Mouse (Mus musculus) stomach, postnatal 0 days (tissue): ENCODE data around the gene Zfand2a. TPM values are rescaled to one million over a fixed set of nuclear protein-coding genes. Genes with fewer than 3 reads are reported as not detected.

Experiments used
- ATAC-seq: fragments of 200-750 bp; cut with Nextera tagmentation; 2 replicates; pipeline ENCODE4 v1.8.0; 2017; ENCODE audit not compliant: low FRiP score, low TSS enrichment
- DNase-seq: peaks from one replicate; pipeline ENCODE4 v3.0.0-alpha.2; 2016; ENCODE audit warnings: low spot score
- H3K27ac ChIP-seq: fragments of 300-500 bp; sonication (generic); replicated peaks from 2 replicates; pipeline ENCODE4 v1.5.1; 2014; ENCODE audit warnings: mild to moderate bottlenecking, control low read depth
- H3K27me3 ChIP-seq: fragments of 300-500 bp; sonication (generic); 2 replicates; pipeline ENCODE4 v1.6.1; 2014; ENCODE audit warnings: low read length; ENCODE audit not compliant: control insufficient read depth, insufficient read depth
- H3K36me3 ChIP-seq: fragments of 300-500 bp; sonication (generic); 2 replicates; pipeline ENCODE4 v1.6.1; 2014; ENCODE audit warnings: low read length, mixed read lengths; ENCODE audit not compliant: control insufficient read depth, insufficient read depth
- H3K4me1 ChIP-seq: fragments of 300-500 bp; sonication (generic); replicated peaks from 2 replicates; pipeline ENCODE4 v1.6.1; 2014; ENCODE audit warnings: antibody characterized with exemption; ENCODE audit not compliant: control insufficient read depth, insufficient read depth
- H3K4me2 ChIP-seq: fragments of 300-500 bp; sonication (generic); replicated peaks from 2 replicates; pipeline ENCODE4 v1.6.1; 2014; ENCODE audit warnings: low read depth, mild to moderate bottlenecking, control low read depth, moderate library complexity
- H3K4me3 ChIP-seq: fragments of 300-500 bp; sonication (generic); 2 replicates; pipeline ENCODE4 v1.5.1; 2014; ENCODE audit warnings: low read depth, low read length, control low read depth
- H3K9ac ChIP-seq: fragments of 300-500 bp; sonication (generic); 2 replicates; pipeline ENCODE4 v1.6.1; 2014; ENCODE audit warnings: mild to moderate bottlenecking, low read length, control low read depth, mixed read lengths
- H3K9me3 ChIP-seq: fragments of 300-500 bp; sonication (generic); 2 replicates; pipeline ENCODE4 v1.6.1; 2016; ENCODE audit warnings: low read length; ENCODE audit not compliant: control insufficient read depth
- CTCF ChIP-seq: IDR thresholded peaks from 2 replicates; pipeline ENCODE4 v1.5.1; 2016; ENCODE audit warnings: antibody characterized with exemption, low read depth, mild to moderate bottlenecking, moderate library complexity
- EP300 ChIP-seq: optimal IDR thresholded peaks from 2 replicates; pipeline ENCODE3; 2016; ENCODE audit warnings: antibody characterized with exemption
- WGBS: fragments of 180-500 bp; shearing (Covaris S2); extraction: QIAGEN DNeasy Blood & Tissue Kit; methylation state at CpG from one replicate; pipeline ENCODE4 v1.1.7; 2014; 5-methylcytosine and 5-hydroxymethylcytosine counted together
- polyA plus RNA-seq: library from polyadenylated mRNA; unstranded; fragments of >200 nt; fragmentation: Nextera tagmentation; extraction: Ambion mirVana; gene quantifications from 2 replicates; pipeline ENCODE4 v1.2.1, GENCODE M21; 2015

Zfand2a gene
- polyA plus RNA-seq, 1 experiment from 2014 or later = 5.3 TPM

DNA sequence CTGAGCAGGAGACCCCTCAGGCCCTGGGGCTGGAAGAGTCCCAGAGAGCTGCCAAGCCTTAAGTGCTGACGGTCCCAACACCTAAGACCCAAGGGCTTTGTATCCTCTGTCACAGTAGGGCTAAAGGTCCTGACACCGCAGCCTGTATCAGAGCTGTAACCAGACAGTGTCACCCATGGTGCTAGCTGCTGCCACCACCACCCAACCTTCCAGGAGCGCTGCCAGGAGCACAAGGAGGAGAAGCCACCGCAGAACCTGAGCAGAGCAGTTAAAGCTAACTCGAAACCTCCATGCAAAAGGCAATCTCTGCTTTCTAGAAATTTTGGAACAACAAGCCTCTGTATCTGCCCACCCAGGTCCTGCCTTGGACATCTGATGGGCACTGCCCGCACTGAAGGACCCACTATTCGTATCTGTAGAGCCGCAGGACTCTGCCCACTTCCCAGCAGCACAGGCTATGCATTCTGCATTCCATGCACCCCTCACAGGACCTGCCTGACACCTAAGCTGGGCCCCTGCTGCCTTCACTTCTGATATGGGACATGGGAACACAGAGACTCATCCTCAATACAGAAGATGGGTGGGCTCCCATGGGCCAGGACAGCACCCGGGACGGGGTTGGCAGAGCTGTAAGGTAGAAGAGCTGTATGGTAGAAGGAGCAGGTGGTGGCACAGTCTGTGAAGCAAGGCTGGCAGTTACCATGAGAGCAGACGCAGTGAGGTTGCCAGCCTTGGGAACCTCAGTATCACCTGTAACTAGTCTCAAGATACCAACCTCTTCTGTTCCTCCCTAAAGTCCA, 43.2 kb downstream of the Zfand2a start:
- H3K27me3 ChIP-seq = no peaks in the 10 kb centered on the region
- WGBS = 96% methylated on average over 11 of the region's 11 CpGs
- no peak overlapping the region for H3K4me3 ChIP-seq
- ATAC-seq (no peak), DNase-seq (no peak)
- no peak overlapping the region for H3K27ac ChIP-seq
- no peaks in the 10 kb centered on the region for H3K9me3 ChIP-seq
- no peaks in the 10 kb centered on the region; the same call in 1 of the 2 replicates for H3K4me1 ChIP-seq
- TF ChIP-seq CTCF (no peak), EP300 (no peak)
- H3K9ac ChIP-seq = no peak overlapping the region
- no peaks in the 10 kb centered on the region for H3K36me3 ChIP-seq
- H3K4me2 ChIP-seq = no peak overlapping the region

- whole genome bisulfite sequencing = 74% methylated on average over 5 of the region's 5 CpGs
- Histone ChIP-seq H3K4me2 (no peak overlapping the region), H3K36me3 (no peaks in the 10 kb centered on the region), H3K4me1 (no peaks in the 10 kb centered on the region; the same call in 1 of the 2 replicates), H3K27ac (no peak overlapping the region), H3K27me3 (no peaks in the 10 kb centered on the region), H3K4me3 (no peak overlapping the region), H3K9ac (no peak overlapping the region), H3K9me3 (no peaks in the 10 kb centered on the region)
- no peak for DNase-seq
- ATAC-seq = no peak
- TF ChIP-seq CTCF = no peak
- no peak for TF ChIP-seq EP300
Observed at GRCm38 (mm10) chr5:139440451-139440850, 43.9 kb downstream of the Zfand2a start.

- ATAC-seq (no peak), DNase-seq (no peak)
- H3K9ac ChIP-seq = no peak overlapping the region
- no peak overlapping the region for H3K4me3 ChIP-seq
- 79% methylated on average over 12 of the region's 12 CpGs for WGBS
- H3K36me3 ChIP-seq = no peaks in the 10 kb centered on the region
- H3K27me3 ChIP-seq = no peaks in the 10 kb centered on the region
- TF ChIP-seq EP300 = no peak
- no peak for TF ChIP-seq CTCF
- no peaks in the 10 kb centered on the region for H3K9me3 ChIP-seq
- H3K4me1 ChIP-seq = no peaks in the 10 kb centered on the region; the same call in 1 of the 2 replicates
- H3K4me2 ChIP-seq = no peak overlapping the region
- no peak overlapping the region for H3K27ac ChIP-seq
Observed at GRCm38 (mm10) chr5:139438440-139438839, 45.9 kb downstream of the Zfand2a start.

DNA sequence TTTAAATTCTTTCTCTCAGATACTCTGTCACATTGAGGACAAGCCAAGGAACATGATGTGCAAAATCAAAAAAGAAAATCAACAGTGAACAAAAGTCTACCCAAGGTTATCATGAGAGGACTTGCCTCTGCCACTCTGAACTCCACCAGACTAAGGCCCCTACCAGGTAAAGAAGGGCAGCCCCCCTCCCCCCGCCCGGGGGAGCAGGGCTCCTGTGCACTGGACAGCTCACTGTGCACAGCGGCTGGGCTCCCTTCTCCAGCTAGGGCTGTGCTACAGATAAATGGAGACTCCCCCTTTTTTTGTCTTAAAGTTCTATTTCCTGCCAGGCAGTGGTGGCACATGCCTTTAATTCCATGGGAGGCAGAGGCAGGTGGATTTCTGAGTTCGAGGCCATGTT, 46.6 kb downstream of the Zfand2a start:
- Histone ChIP-seq H3K4me3 (no peak overlapping the region), H3K4me2 (no peak overlapping the region), H3K27me3 (no peaks in the 10 kb centered on the region), H3K4me1 (no peaks in the 10 kb centered on the region; the same call in 1 of the 2 replicates), H3K9ac (no peak overlapping the region), H3K9me3 (no peaks in the 10 kb centered on the region), H3K36me3 (no peaks in the 10 kb centered on the region), H3K27ac (no peak overlapping the region)
- 85% methylated on average over 4 of the region's 4 CpGs for WGBS
- ATAC-seq (no peak), DNase-seq (no peak)
- TF ChIP-seq CTCF = no peak
- no peak for TF ChIP-seq EP300

- no peaks in the 10 kb centered on the region for H3K9me3 ChIP-seq
- no peaks in the 10 kb centered on the region for H3K4me1 ChIP-seq
- ATAC-seq (no peak), DNase-seq (no peak)
- WGBS = 43% methylated on average over 8 of the region's 8 CpGs
- H3K4me3 ChIP-seq = no peak overlapping the region
- H3K4me2 ChIP-seq = no peak overlapping the region
- no peak overlapping the region for H3K9ac ChIP-seq
- no peaks in the 10 kb centered on the region for H3K27me3 ChIP-seq
- no peak overlapping the region for H3K27ac ChIP-seq
- TF ChIP-seq EP300 = no peak
- TF ChIP-seq CTCF = no peak
- no peaks in the 10 kb centered on the region for H3K36me3 ChIP-seq
Observed at GRCm38 (mm10) chr5:139434940-139435339, 49.4 kb downstream of the Zfand2a start.

GRCm38 (mm10) chr5:139433842-139434568, 50.3 kb downstream of the Zfand2a start:
- Histone ChIP-seq H3K27ac (no peak overlapping the region), H3K9me3 (no peaks in the 10 kb centered on the region), H3K27me3 (no peaks in the 10 kb centered on the region), H3K36me3 (no peaks in the 10 kb centered on the region), H3K9ac (no peak overlapping the region), H3K4me2 (no peak overlapping the region), H3K4me3 (no peak overlapping the region), H3K4me1 (no peaks in the 10 kb centered on the region)
- TF ChIP-seq CTCF (no peak), EP300 (no peak)
- whole genome bisulfite sequencing = 56% methylated on average over 9 of the region's 9 CpGs
- ATAC-seq (no peak), DNase-seq (no peak)
